Mouse (Mus musculus) urinary bladder, postnatal 4 days (tissue): ENCODE measurements around the gene Cd70.
"Not testable (repeated sequence)": the region's sequence is repeated elsewhere in the genome, so short reads cannot be mapped to it uniquely, and the experiment has no call there.

Source experiments
- DNase-seq, 2 experiments: peaks; one replicate each; pipeline ENCODE4 v3.0.0; 2021 to 2022; ENCODE audit warnings: low spot score in 2 of 2

Gene Cd70

GRCm38 (mm10) chr17:57134693-57135092, 14.9 kb downstream of the Cd70 start:
- DNase-seq: no peak

- not testable (repeated sequence) for DNase-seq
Observed at GRCm38 (mm10) chr17:57134021-57134420, 15.6 kb downstream of the Cd70 start.

GRCm38 (mm10) chr17:57131793-57132192, 17.8 kb downstream of the Cd70 start:
- DNase-seq: no peak

GRCm38 (mm10) chr17:57125853-57126622, 23.5 kb downstream of the Cd70 start:
- DNase-seq: no peak

GRCm38 (mm10) chr17:57124792-57125191, 24.8 kb downstream of the Cd70 start:
- no peak for DNase-seq

GRCm38 (mm10) chr17:57123192-57124118, 26.1 kb downstream of the Cd70 start:
- no peak for DNase-seq

- DNase-seq: no peak
Observed at GRCm38 (mm10) chr17:57121856-57122255, 27.7 kb downstream of the Cd70 start.

- DNase-seq: peak in 1 of 2 experiments; percentile 27
Observed at GRCm38 (mm10) chr17:57118524-57119349, 30.8 kb downstream of the Cd70 start.

- no peak for DNase-seq
Observed at GRCm38 (mm10) chr17:57116801-57117200, 32.8 kb downstream of the Cd70 start.

- no peak for DNase-seq
Observed at GRCm38 (mm10) chr17:57112768-57113474, 36.7 kb downstream of the Cd70 start.

- no peak for DNase-seq
Observed at GRCm38 (mm10) chr17:57110005-57110404, 39.6 kb downstream of the Cd70 start.

- no peak for DNase-seq
Observed at GRCm38 (mm10) chr17:57108666-57109171, 40.9 kb downstream of the Cd70 start.

- DNase-seq: no peak
Observed at GRCm38 (mm10) chr17:57108040-57108665, 41.4 kb downstream of the Cd70 start.

GRCm38 (mm10) chr17:57107064-57107463, 42.5 kb downstream of the Cd70 start:
- no peak for DNase-seq

- DNase-seq: no peak
Observed at GRCm38 (mm10) chr17:57106035-57106368, 43.6 kb downstream of the Cd70 start.

- no peak for DNase-seq
Observed at GRCm38 (mm10) chr17:57105181-57106034, 44.2 kb downstream of the Cd70 start, which contains the start of gene Tnfsf9. Tnfsf9 (plus strand) TSS chr17:57105325.

GRCm38 (mm10) chr17:57104496-57104895, 45.1 kb downstream of the Cd70 start:
- DNase-seq: no peak

- DNase-seq: no peak
Observed at GRCm38 (mm10) chr17:57102276-57102675, 47.3 kb downstream of the Cd70 start.

GRCm38 (mm10) chr17:57099629-57100325, 49.8 kb downstream of the Cd70 start:
- DNase-seq: no peak
